Mouse (Mus musculus) kidney, adult 2 months (tissue): ENCODE data around the gene Il1rapl1.

ENCODE experiments used
- CTCF ChIP-seq: fragments of 200-500 bp; conservative IDR thresholded peaks from 2 replicates; pipeline ENCODE4 v1.5.1; 2011; ENCODE audit warnings: low read depth, mild to moderate bottlenecking, control low read depth, low read length, moderate library complexity, mixed read lengths; ENCODE audit not compliant: insufficient read depth, insufficient read length
- POLR2A ChIP-seq: fragments of 200-500 bp; IDR thresholded peaks from one replicate; pipeline ENCODE4 v1.6.1; 2011; ENCODE audit warnings: low read depth, low read length, control low read depth

DNA sequence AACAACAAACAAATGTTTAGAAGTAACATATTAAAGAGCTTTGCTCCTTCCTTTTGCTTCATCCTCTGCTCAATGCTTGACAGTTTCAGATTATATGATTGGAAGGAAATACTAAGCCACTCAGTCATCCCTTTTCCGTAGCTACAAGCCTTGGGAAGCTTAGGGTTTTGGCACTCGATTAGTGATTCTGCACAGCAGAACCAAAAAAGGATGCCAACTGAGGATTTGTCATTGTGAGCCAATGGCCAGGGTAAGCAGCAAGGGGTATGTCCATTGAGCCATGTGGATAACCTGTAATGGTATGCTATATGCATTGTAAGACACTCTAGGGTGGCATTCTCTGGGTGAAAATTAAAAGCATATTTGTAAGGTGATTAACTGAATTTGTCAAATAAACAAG is 5.7 kb downstream of the Il1rapl1 start:
- no peak for TF ChIP-seq POLR2A
- no peak for TF ChIP-seq CTCF
